Mouse (Mus musculus) gonadal fat pad, adult 2 months (tissue): ENCODE measurements around the gene Wdr53. TPM values are rescaled to one million over a fixed set of nuclear protein-coding genes. Genes with fewer than 3 reads are reported as not detected.
"Not testable (repeated sequence)": the region's sequence is repeated elsewhere in the genome, so short reads cannot be mapped to it uniquely, and the experiment has no call there.

Experiments used
- DNase-seq: peaks from one replicate; pipeline ENCODE4 v3.0.0-alpha.2; 2012; ENCODE audit warnings: low read depth
- polyA plus RNA-seq: library from polyadenylated mRNA; depleted of rRNA; stranded (reverse); fragments of >200 nt; gene quantifications from 2 replicates; pipeline ENCODE4 v1.2.3, GENCODE M21; 2012; rRNA removed

The Wdr53 gene
- polyA plus RNA-seq, 1 experiment, result 9.5 TPM

GRCm38 (mm10) chr16:32278396-32278795 lies 31.4 kb downstream of the Wdr53 start:
- DNase-seq, result no peak

GRCm38 (mm10) chr16:32280211-32280610 lies 33.2 kb downstream of the Wdr53 start:
- no peak for DNase-seq

GRCm38 (mm10) chr16:32282608-32283007 lies 35.6 kb downstream of the Wdr53 start:
- DNase-seq, result no peak

GRCm38 (mm10) chr16:32291821-32292220 lies 44.8 kb downstream of the Wdr53 start:
- DNase-seq, result no peak

GRCm38 (mm10) chr16:32299617-32300016 lies 52.6 kb downstream of the Wdr53 start:
- not testable (repeated sequence) for DNase-seq

- no peak for DNase-seq
Measured at GRCm38 (mm10) chr16:32303046-32303445, 56.0 kb downstream of the Wdr53 start.

- DNase-seq, result no peak
Measured at GRCm38 (mm10) chr16:32303886-32304285, 56.9 kb downstream of the Wdr53 start.

Other genes starting within 250 kb of the Wdr53 start
- 8.4 and 8.6 TPM in 2 replicates for gene Senp5, start 243.9 kb upstream of the Wdr53 start, polyA plus RNA-seq
- 18.0 and 26.2 TPM in 2 replicates for gene Pak2, start 167.9 kb upstream of the Wdr53 start, polyA plus RNA-seq
- 32.4 and 36.9 TPM in 2 replicates for gene Pigx, start 147.5 kb upstream of the Wdr53 start, polyA plus RNA-seq
- 7.9 and 8.5 TPM in 2 replicates for gene Cep19, start 147.4 kb upstream of the Wdr53 start, polyA plus RNA-seq
- 20.7 and 28.9 TPM in 2 replicates for gene Nrros, start 81.6 kb upstream of the Wdr53 start, polyA plus RNA-seq
- not detected in 2 replicates for gene Bex6, start 67.4 kb upstream of the Wdr53 start, polyA plus RNA-seq
- 6.8 and 8.6 TPM in 2 replicates for gene Fbxo45, start 69 bp upstream of the Wdr53 start, polyA plus RNA-seq
- gene Smco1, start 24.2 kb downstream of the Wdr53 start, polyA plus RNA-seq, result not detected in 2 replicates
- gene Rnf168, start 30.2 kb downstream of the Wdr53 start, polyA plus RNA-seq, result 7.6 and 12.0 TPM in 2 replicates
- gene Ubxn7, start 85.0 kb downstream of the Wdr53 start, polyA plus RNA-seq, result 10.9 and 22.6 TPM in 2 replicates
- gene Tm4sf19, start 153.3 kb downstream of the Wdr53 start, polyA plus RNA-seq, result 0.27 and 0.60 TPM in 2 replicates
- gene Tctex1d2, start 172.5 kb downstream of the Wdr53 start, polyA plus RNA-seq, result 9.8 and 10.8 TPM in 2 replicates
- 27.9 and 33.0 TPM in 2 replicates for gene Pcyt1a, start 183.7 kb downstream of the Wdr53 start, polyA plus RNA-seq
- 0.04 TPM in 1 of 2 replicates, not detected in the other for gene Slc51a, start 240.7 kb downstream of the Wdr53 start, polyA plus RNA-seq
- 0.25 and 0.30 TPM in 2 replicates for gene Zdhhc19, start 249.0 kb downstream of the Wdr53 start, polyA plus RNA-seq